Mouse (Mus musculus): ENCODE measurements around the gene Rps2.

GRCm38 (mm10) chr17:24727618-24728017, 9.7 kb downstream of the Rps2 start, which contains the start of gene Rpl3l:
- TF ChIP-seq POLR2A (IDR thresholded peaks at IDR 0.05; ENCODE audit: control insufficient read depth, low read depth, low read length) (no peak), CTCF (IDR thresholded peaks at IDR 0.05; ENCODE audit: control insufficient read depth, insufficient read depth, insufficient replicate concordance, low read depth, low read length) (no peak)

Measured in testis, adult 2 months (tissue).